Mouse (Mus musculus): ENCODE results near the gene Psmb10.

Gene Psmb10

DNA sequence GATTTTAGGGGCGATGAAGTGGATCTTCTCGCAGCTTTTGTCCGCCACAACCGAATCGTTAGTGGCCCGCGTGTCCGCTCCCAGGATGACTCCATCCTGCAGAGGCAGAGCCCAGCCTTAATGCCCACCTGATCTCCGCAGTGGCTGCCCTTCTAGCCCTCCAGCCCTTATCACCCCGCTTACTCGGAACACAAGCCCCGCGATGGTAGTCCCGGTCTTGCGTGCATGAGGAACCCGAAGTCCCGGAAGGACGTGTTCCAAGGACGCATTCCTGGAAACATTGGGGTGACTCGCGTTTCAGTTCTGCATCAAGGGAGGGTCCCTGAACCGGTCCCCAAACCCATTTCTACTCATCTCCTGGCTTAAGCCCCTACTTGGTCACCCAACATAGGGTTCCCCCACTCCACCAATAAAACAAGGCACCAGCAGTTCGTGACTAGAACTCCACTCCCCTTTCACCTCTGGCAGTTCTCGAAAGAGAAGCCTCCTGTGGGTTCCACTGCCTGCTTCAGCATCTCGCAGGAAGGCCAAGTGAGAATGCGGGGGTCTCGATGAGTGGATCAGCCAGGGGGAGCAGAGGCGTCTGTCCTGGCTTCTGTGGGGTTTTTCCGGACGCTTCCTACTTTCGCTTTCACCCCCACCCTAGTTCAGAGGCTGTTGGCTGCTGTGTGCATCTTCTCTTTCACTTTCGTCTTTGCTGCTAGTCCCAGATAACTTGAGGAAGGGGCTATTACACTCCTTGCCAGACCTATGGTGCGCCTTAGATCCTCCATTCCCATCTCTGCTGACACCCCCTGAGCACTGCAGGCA, 543 bp downstream of the Psmb10 start:
- peak; percentile 40 for DNase-seq (ENCODE audit: low spot score)

DNA sequence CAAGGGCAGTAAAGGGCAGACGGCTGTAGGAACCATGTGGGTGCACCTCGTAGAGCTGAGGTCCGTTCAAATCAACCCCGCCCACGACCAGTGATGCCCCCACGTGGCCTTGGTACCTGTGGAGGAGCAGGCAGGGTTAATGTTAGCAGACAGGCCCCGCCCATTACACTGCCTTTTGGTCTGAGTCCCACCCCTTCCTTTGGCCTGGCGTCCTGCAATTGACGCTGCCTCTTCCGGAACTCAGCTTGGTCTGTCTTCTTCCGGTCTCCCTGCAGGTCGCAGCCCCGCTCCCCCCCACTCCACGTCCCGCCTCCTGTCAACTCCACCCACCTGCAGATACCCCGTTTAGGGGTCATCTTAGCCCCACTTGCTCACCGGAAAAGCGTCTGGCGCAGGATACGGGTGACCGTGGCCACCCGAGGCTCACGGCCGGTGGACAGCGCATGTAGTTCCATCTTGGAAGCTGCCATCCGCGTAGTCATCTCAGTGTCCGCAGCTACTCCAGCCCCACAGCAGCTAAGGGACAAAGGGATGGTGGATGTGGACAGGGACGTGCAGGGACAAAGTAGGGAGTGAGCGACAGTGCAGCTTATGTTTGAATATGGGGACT, 1.3 kb downstream of the Psmb10 start:
- peak; percentile 75 for DNase-seq (ENCODE audit: low spot score)

DNA sequence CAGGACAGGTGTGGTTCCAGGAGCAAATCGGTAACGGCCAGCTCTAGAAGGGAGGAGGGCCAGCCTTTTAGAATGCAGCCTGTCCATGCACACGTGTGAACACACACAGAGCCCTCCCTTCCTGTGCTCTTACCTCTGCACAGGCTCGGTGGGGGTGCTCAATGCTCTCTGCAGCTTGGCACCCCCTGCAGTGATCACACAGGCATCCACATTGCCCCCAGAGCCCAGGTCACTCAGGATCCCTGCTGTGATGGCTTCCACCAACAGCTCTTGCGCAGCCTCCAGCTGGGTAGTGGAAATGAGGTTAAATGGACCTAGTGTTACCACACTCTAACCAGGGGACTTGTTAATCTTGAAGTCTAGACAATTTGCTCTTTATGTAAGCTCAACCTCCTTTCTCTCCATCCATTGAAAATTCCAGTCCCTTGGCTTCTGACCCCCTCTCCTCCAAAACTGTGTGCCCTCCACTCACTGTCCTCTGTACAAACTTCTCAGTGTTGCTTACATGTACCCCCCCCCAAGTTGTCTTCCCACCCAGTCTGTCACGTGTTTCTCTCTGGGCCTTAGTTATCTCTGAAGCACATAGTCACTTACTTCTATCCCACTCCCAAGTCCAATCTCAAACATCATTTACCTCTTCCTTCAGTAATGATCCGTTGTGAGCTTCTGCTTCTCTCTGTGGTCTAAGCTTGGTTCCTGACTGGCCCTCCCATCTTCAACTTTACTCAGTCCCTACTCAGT, 2.2 kb downstream of the Psmb10 start:
- no peak for DNase-seq (ENCODE audit: low spot score)

DNA sequence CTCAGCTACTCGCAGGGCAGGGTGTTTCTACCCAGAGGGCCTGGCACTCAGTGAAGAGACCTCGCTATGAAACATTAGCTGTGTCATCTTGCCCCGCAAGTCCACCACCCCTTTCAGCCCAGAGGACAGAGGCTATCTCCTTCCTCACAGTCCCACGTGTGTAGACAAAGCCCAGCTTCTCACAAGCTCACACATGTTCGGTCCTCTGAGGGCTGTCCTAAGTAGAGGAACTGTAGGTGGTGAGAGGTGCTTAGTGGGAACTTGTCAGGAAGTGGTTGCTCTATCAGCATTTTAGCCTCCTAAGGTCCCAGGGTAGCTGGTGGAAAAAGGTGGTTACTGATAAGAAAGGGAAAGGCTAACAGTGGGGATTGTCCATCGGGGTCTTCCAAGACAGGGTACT, 3.1 kb downstream of the Psmb10 start:
- no peak for DNase-seq (ENCODE audit: low spot score)

DNA sequence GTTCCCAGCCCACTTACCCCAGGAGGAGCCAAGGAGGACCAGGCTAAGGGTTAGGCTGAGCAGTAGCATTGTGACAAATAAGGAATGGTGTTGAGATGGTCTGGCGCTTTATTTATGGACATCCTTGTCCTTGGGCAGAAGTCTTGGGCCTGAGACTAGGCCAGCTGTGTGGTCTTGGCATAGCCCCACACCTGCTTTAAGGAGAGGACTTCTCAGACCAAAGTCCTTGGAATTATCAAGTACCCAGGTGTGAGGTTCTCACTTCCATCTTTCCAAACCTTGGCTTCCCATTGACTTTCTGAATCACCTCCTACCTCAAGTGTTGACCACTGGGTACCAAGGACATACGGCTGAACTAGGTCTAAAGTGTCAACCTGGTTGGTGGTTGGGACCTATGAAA, 4.5 kb downstream of the Psmb10 start, which contains the start of gene Ctrl:
Gene Ctrl, minus strand, starts transcription at position 101 of the 400 bp plus-strand sequence.
- DNase-seq (ENCODE audit: low spot score), result no peak

DNA sequence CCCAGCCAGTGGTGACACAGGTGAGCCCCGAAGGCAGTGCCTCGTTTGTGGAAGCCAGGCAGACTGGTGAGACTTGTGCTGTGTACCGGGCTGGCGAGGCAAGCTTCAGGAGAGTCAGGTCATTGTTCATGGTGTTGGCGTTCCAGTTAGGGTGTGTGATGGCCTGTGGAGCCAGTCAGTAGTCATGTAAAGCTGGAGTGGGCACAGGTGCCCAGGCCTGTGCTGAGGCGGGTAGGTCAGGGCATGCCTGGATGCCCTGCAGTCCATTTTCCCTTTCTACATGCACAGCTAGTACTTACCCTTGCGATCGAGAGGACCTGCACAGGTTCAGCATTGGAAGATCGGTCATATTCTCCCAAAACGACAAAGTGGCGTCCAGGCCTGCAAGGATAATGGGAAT, 5.7 kb downstream of the Psmb10 start:
- DNase-seq (ENCODE audit: low spot score), result no peak

DNA sequence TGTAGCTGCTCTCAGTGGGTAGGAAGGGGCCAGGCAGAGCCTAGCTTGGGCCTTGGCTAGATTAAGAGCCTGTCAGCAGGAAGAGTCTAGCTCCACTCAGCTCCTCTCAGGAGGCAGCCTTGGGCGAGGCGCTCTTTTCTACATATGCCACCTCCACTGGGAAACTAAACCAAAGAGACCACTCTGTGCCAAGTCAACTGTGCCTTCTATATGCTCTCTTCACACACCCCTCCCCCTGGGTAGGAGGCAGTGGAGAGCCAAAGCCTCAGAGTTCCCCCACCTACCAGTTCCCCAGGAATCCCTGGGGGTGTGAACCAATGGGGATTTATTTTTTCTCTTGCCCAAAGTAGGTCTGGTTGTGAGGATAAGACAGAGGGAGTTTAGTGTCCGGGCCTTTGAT, 7.0 kb downstream of the Psmb10 start:
- no peak for DNase-seq (ENCODE audit: low spot score)

DNA sequence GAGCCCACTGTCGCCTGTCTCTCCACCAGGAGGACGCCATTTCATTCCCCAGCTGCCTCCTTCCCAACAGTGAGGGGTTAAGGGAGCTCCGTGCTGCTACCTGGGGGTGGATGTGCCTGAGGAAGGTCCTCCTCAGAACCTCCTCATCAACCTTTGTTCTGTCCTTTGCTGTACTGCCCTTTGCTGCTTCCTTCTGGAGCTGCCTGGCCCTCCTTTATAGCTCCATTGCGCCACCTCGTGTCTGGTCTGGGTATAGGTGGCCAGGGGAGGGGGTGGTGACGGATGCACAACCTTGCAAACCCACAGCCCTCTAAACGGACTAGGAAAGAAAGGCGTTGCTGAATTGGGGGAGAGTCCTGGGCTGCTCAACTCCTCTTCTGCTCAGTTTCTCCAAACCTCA, 7.6 kb downstream of the Psmb10 start:
- DNase-seq (ENCODE audit: low spot score), result peak; percentile 87

DNA sequence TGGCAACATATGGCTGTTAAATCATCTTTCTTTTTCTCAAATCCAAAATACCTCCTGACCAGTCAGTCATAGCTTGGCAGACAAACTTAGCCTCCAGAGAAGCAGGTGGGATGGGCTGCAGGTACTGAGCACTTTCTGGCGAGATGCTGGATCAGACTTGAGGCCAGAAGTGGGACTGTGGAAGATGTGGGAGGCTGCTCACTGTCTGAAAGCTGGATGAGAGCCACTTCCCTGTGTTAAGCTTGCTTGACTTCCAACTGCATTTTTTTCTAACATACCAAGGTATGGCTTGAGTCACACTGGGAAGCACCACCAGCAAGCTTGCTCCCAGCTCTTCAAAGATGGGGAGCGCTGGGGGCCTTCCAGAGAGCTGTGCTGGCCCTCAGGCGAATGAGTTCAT, 13.1 kb downstream of the Psmb10 start:
- no peak for DNase-seq (ENCODE audit: low spot score)

DNA sequence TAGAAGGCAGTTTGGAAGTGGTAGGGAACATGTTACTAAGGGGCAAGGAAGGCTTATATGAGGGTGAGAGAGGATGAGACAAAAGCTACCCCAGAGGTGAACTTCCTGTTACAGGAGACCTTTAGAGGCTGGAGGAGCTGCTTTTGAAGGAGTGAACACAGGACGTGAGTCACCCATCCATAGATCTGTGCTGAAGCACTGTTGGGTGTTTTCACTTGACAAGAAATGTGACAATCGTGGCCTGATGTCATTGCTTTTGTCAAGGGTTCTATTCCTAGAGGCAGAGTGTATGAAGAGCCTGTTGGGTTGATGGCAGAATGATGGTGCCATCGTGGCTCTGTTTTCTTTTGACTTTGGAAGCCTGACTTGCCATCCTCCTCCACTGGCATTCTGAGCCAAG, 18.9 kb downstream of the Psmb10 start:
- no peak for DNase-seq (ENCODE audit: low spot score)

DNA sequence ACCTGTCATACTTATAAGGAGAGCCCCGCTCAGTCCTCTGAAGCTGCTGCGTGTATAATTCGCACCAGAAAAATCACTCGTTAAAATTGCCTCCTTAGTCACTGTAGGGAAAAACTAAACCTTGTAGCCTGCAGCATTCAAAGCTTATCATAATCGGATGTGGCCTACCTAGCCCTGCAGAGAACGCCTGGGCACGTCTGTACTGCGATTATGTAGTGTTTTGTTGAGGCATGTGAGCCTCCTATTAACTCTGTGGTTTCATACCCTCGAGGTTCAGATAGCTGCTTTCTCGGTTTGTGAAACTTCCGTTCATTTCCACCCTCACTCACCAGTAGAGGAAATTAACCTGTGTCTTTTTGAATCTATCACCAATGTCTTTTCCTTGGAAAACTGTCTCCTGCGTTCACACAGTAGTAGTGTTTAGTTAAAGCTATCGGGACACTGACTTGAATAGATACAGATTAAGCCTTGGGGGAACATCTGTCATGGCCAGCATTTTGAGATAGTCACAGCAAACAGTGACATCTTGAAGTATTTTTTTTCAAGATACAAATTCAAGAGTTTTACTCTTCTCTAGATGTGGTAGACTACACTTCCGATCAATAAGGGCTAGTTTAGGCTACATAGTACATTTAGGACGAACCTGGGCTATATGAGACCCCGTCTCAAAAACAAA, 37.2 kb downstream of the Psmb10 start:
- DNase-seq (ENCODE audit: low spot score), result no peak

DNA sequence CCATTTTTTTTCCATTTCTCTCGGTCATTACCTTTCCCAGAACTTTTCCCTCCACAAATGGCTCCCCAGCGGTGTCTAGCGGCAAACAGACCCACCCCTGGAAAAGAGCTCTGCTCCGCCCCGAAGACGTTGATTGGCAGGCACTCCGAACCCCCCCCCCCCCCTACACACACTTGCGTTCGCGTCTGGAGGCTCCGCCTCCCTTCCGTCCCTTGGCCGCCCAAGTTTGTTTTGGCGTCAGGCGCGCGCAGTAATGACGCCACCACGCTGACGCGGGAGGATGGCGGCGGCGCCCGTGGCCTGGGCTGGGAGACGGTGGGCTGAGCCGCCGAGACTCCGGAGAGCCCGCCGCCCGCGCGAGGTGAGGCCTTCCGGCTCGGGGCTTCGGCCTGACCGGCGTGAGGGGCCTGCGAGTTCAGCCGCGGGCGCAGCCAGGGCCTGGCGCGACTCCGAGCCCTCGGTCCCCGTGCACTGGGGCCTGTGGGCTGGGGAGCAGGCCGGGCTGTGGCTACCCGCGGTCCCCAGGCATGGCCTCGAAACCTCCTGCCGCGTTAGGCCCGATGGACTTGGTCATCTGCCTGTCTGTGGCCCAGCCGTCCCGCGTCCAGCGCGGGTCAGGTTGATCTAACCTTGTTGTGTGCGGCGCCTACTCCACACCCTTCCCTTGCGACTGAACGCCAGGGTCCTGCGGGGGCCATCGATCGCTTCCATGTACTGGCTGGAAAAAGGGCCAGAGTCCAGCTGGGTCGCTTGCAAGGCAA, 37.9 kb downstream of the Psmb10 start, which contains the start of gene Pskh1:
Gene Pskh1, plus strand, starts transcription at position 262 of the 761 bp plus-strand sequence.
- peak; percentile 92 for DNase-seq (ENCODE audit: low spot score)

DNA sequence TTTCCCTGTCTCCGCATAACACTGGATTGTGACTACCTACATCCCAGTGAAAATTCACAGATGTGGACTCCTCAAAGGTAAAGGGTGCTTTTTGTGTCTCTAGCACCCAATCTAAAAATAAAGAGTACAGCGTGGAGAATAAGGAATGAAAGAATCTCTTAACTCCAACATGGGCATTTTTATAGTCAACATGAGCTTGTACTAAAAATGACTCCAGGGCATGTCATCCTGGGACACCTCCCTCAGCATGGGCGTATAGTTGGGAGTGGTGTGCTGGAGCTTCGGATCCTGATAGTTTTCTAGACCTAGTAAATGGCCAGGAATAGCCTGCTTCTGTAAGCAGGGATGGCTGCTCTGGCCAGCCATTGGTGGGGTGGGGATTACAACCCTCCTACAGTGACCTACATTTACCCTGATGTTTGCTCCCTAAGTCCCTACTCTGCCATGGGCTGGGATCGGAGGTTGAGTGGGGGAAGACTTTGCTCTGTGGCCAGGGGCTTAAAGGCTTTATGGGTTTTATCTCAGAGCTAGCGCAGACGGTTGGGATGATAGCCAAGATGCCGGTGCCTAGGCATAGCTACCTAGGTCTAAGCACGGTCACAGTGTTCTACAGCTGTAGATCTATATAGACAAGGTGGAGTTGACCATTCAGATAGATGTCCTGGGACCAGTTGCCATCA, 40.3 kb downstream of the Psmb10 start:
- no peak for DNase-seq (ENCODE audit: low spot score)

DNA sequence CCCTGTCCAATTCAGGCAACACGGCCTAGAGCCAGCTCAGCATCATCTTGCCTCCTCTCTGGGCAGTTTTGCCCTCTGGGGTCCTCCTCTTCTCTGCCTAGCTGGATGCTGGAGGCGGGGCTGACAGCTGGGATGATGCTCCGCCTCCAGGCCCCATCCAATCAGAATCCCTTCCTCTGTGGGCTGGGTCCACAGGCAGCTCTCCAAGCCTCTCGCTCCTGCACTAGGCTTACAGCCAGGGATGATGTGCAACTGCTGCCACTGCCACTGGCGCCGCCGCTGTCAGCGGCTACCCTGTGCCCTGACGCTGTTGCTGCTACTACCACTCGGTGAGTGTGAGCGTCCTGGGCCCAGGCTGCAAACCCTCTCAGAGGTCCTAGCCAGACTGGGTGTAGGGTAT, 44.9 kb downstream of the Psmb10 start, which contains the start of gene Nrn1l:
Gene Nrn1l, plus strand, starts transcription at position 229 of the 400 bp plus-strand sequence.
- DNase-seq (ENCODE audit: low spot score), result peak; percentile 39

DNA sequence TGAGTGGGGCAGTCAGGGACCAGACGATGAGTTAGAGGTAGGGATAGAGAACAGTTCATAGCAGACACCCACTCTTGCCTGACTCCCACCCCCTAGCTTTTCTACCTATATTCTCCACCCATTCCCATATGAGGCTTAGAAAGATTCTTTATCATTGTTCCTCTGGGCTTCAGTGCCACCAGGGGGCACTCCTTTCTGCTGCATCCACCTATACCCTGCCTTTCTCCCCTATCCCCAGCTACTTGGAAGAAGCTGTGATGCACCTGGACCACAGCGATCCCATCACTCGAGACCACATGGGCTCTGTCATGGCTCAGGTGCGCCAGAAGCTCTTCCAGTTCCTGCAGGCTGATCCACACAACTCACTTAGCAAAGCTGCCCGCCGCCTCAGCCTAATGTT, 45.8 kb downstream of the Psmb10 start:
- no peak for DNase-seq (ENCODE audit: low spot score)

DNA sequence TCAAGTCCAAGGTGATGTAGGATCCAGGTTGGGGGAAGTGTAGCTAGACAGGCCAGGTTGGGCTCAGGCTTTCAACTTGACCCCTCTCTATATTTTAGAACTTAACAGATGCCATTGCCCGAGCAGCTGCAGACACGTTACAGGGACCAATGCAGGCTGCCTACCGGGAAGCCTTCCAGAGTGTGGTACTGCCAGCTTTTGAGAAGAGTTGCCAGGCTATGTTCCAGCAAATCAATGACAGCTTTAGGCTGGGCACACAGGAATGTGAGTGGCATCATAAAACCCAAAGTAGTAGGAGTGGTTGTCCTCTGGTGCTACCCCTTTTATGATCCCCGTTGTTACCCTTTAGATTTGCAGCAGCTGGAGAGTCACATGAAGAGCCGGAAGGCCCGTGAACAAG, 47.4 kb downstream of the Psmb10 start:
- no peak for DNase-seq (ENCODE audit: low spot score)

DNA sequence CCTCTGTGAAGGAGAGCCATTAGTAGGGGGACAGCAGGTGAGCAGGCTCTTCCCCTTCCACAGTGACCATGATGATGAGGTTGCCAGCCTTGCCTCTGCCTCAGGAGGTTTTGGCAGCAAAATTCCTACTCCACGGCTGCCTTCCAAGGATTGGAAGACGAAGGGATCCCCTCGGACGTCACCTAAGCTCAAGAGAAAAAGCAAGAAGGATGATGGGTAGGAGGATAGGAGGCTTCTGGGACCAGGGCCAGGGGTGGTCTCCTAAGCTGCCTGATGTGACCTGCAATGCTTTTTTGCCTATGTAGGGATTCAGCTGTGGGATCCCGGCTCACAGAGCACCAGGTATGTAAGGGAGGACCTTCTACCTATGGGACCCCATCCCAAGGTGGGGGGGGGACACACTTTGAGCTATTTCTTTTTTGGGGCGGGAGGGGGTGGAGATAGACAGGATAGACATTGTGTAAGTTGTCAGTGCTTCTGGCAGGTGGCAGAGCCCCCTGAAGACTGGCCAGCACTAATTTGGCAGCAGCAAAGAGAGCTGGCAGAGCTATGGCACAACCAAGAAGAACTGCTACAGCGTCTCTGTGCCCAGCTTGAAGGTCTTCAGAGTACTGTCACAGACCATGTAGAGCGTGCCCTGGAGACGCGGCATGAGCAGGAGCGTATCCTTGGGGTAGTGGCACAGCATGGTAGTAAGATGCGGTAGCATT, 48.3 kb downstream of the Psmb10 start:
- DNase-seq (ENCODE audit: low spot score), result no peak

Measured in urinary bladder, postnatal 25 days (tissue).